In the genomic region with DNA sequence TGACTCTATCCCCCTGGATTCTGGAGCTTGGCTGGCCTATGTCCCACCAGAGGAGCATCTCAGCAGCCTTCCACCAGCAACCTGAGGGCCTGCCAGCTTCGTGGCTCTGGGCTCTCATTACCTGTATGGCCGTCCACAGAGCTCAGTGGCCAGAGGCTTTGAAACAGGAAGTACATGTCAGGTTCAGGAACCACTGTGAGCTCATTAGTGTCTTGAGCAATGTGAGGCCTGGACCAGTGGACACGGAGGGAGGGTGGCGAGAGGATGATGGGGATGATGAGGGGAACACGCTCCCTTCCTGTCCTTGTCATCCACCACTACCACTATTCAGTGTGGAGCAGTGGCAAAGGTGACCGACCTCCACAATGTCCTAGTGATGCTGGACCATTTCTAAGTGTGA, we compare ENCODE assay signal across 21 mouse cellular contexts. TPM values are rescaled to one million over a fixed set of nuclear protein-coding genes. Genes with fewer than 3 reads are reported as not detected.
DNase-seq lines count a peak whose midpoint lies in the region; ATAC-seq and TF ChIP-seq lines count a peak whose summit lies in the region.
"Had no signal": no experiment of that assay in that cellular context is flagged by ENCODE, and none has a peak within 500 bp of the region (broad histone marks: within the 10 kb centered on the region; RNA-seq: fewer than 3 reads in every experiment).

No protein-coding gene starts in this region.

- TF ChIP-seq CTCF in thymus, adult 2 months (IDR thresholded peaks at IDR 0.05; ENCODE audit: borderline replicate concordance, control insufficient read depth, extremely low read depth, insufficient read depth, low read length, poor library complexity) = no peak
- TF ChIP-seq CTCF in small intestine, adult 2 months (IDR thresholded peaks at IDR 0.05; ENCODE audit: extremely low read depth, insufficient read length, insufficient replicate concordance, low read depth, low read length) = no peak

- H3K9me3 ChIP-seq in megakaryocyte, embryonic 14.5 days = no peaks in the 10 kb centered on the region
- no peaks in the 10 kb centered on the region for H3K9me3 ChIP-seq in hindbrain, embryonic 13.5 days
- no peaks in the 10 kb centered on the region for H3K9me3 ChIP-seq in forebrain, embryonic 12.5 days
- H3K9me3 ChIP-seq: embryonic facial prominence, embryonic 13.5 days; forebrain, embryonic 13.5 days; heart, embryonic 12.5 days had no signal

- DNase-seq in thymus, postnatal 4 days = peak; percentile 16
- DNase-seq in thymus, adult 2 months = no peak
- no peak for DNase-seq in adipocyte (ENCODE audit: low spot score)
- DNase-seq: gastrocnemius, postnatal 14 days; heart, postnatal 36 days had no signal

- H3K36me3 ChIP-seq in thymus, adult 2 months (ENCODE audit: control insufficient read depth, insufficient read depth, low read length) = no peaks in the 10 kb centered on the region
- peaks cover 86% of the 10 kb centered on the region for H3K36me3 ChIP-seq in megakaryocyte, embryonic 14.5 days (replicated peaks; ENCODE audit: low read length)
- H3K36me3 ChIP-seq in small intestine, adult 2 months (ENCODE audit: control insufficient read depth, insufficient read depth, low read length) = no peaks in the 10 kb centered on the region
- H3K36me3 ChIP-seq in hindbrain, embryonic 13.5 days = no peaks in the 10 kb centered on the region
- H3K36me3 ChIP-seq in forebrain, embryonic 12.5 days (replicated peaks) = no peaks in the 10 kb centered on the region
- H3K36me3 ChIP-seq: embryonic facial prominence, embryonic 13.5 days; G1E; heart, embryonic 12.5 days had no signal

- peaks cover 55% of the 10 kb centered on the region for H3K4me1 ChIP-seq in thymus, adult 2 months (replicated peaks; ENCODE audit: control insufficient read depth, insufficient read depth, low read length)
- peaks cover 99% of the 10 kb centered on the region for H3K4me1 ChIP-seq in megakaryocyte, embryonic 14.5 days
- H3K4me1 ChIP-seq in small intestine, adult 2 months (ENCODE audit: control insufficient read depth, insufficient read depth, insufficient read length, low read length) = peaks cover 2% of the 10 kb centered on the region; the same call in 1 of the 2 replicates
- H3K4me1 ChIP-seq in hindbrain, embryonic 13.5 days (replicated peaks) = peaks cover 4% of the 10 kb centered on the region; the same call in 1 of the 2 replicates
- peaks cover 5% of the 10 kb centered on the region for H3K4me1 ChIP-seq in forebrain, embryonic 12.5 days

- H3K4me3 ChIP-seq in thymus, adult 2 months (ENCODE audit: control insufficient read depth, insufficient read depth, low read length) = no peak overlapping the region
- H3K4me3 ChIP-seq in megakaryocyte, embryonic 14.5 days (replicated peaks) = peak overlapping the region; percentile 54
- H3K4me3 ChIP-seq in small intestine, adult 2 months (ENCODE audit: low read depth, low read length) = no peak overlapping the region
- no peak overlapping the region for H3K4me3 ChIP-seq in hindbrain, embryonic 13.5 days
- H3K4me3 ChIP-seq in forebrain, embryonic 12.5 days (replicated peaks) = no peak overlapping the region
- H3K4me3 ChIP-seq: embryonic facial prominence, embryonic 13.5 days; forebrain, embryonic 13.5 days; heart, embryonic 12.5 days had no signal

- peak; percentile 52 for ATAC-seq in granulocyte monocyte progenitor cell, adult 5-6 weeks (replicated peaks; ENCODE audit: poor library complexity, severe bottlenecking)
- ATAC-seq in hindbrain, embryonic 13.5 days (ENCODE audit: low FRiP score) = no peak
- no peak for ATAC-seq in forebrain, embryonic 12.5 days (ENCODE audit: low FRiP score)
- ATAC-seq: forebrain, embryonic 13.5 days; inflammation-experienced regulatory T-cells, adult 6 months had no signal

- TF ChIP-seq POLR2A in thymus, adult 2 months (IDR thresholded peaks at IDR 0.05; ENCODE audit: control insufficient read depth, extremely low read depth, insufficient read depth, low read length, poor library complexity) = no peak
- TF ChIP-seq POLR2A in small intestine, adult 2 months (IDR thresholded peaks at IDR 0.05; ENCODE audit: low read depth, low read length) = no peak

- no peak overlapping the region for H3K27ac ChIP-seq in thymus, adult 2 months (ENCODE audit: control insufficient read depth, insufficient read depth, low read length)
- H3K27ac ChIP-seq in small intestine, adult 2 months (ENCODE audit: insufficient read depth, low read depth, low read length) = peak overlapping the region; percentile 28; the same call in 1 of the 2 replicates
- no peak overlapping the region for H3K27ac ChIP-seq in hindbrain, embryonic 13.5 days
- H3K27ac ChIP-seq in forebrain, embryonic 12.5 days = no peak overlapping the region
- H3K27ac ChIP-seq: embryonic facial prominence, embryonic 13.5 days; forebrain, embryonic 13.5 days had no signal

- H3K4me2 ChIP-seq in hindbrain, embryonic 13.5 days = no peak overlapping the region
- no peak overlapping the region for H3K4me2 ChIP-seq in forebrain, embryonic 12.5 days
- H3K4me2 ChIP-seq: embryonic facial prominence, embryonic 13.5 days; forebrain, embryonic 13.5 days; heart, embryonic 12.5 days had no signal

- H3K27me3 ChIP-seq in thymus, adult 2 months (ENCODE audit: control insufficient read depth, insufficient read depth, low read length) = no peaks in the 10 kb centered on the region
- no peaks in the 10 kb centered on the region for H3K27me3 ChIP-seq in megakaryocyte, embryonic 14.5 days (replicated peaks)
- no peaks in the 10 kb centered on the region for H3K27me3 ChIP-seq in small intestine, adult 2 months (ENCODE audit: control insufficient read depth, insufficient read depth, low read length)
- H3K27me3 ChIP-seq in hindbrain, embryonic 13.5 days = no peaks in the 10 kb centered on the region
- H3K27me3 ChIP-seq in forebrain, embryonic 12.5 days = no peaks in the 10 kb centered on the region
- H3K27me3 ChIP-seq: embryonic facial prominence, embryonic 13.5 days; forebrain, embryonic 13.5 days; heart, embryonic 12.5 days had no signal

- 87% methylated on average over 6 of the region's 6 CpGs for WGBS in thymus, adult 2 months
- 72% methylated on average over 6 of the region's 6 CpGs for WGBS in small intestine, adult 2 months
- 86% methylated on average over 6 of the region's 6 CpGs for WGBS in hindbrain, embryonic 13.5 days
- 91% methylated on average over 6 of the region's 6 CpGs for WGBS in forebrain, embryonic 12.5 days

- no peak overlapping the region for H3K9ac ChIP-seq in hindbrain, embryonic 13.5 days
- H3K9ac ChIP-seq in forebrain, embryonic 12.5 days = no peak overlapping the region
- H3K9ac ChIP-seq: embryonic facial prominence, embryonic 13.5 days; forebrain, embryonic 13.5 days; forebrain, postnatal 0 days; heart, embryonic 12.5 days had no signal

RNA-seq across cellular contexts. Expression of gene Vsir, which starts 22.8 kb away (rescaled TPM):
- 162 and 166 TPM in 2 replicates for polyA plus RNA-seq in thymus, adult 2 months (2012; rRNA removed)
- total RNA-seq in granulocyte monocyte progenitor cell, adult 5-6 weeks (2014; fragmentation: Nextera tagmentation) = 45.9 and 57.9 TPM in 2 replicates
- total RNA-seq in granulocyte monocyte progenitor cell, adult 5-6 weeks (2017) = 108 and 143 TPM in 2 replicates
- 29.9 and 107 TPM in 2 replicates for polyA plus RNA-seq in megakaryocyte, embryonic 14.5 days (2012; ENCODE audit: insufficient read depth, low replicate concordance)
- 21.3 and 25.6 TPM in 2 replicates for polyA plus RNA-seq in small intestine, adult 2 months (2012; rRNA removed)
- 2.2 and 2.3 TPM in 2 replicates for polyA plus RNA-seq in hindbrain, embryonic 13.5 days (2015; fragmentation: Nextera tagmentation; extraction: Ambion mirVana)
- 1.00 and 1.3 TPM in 2 replicates for polyA plus RNA-seq in forebrain, embryonic 12.5 days (2016; fragmentation: Nextera tagmentation; extraction: Ambion mirVana)

RNA-seq across cellular contexts. Expression of gene Gm17455, which starts 30.1 kb away (rescaled TPM):
- polyA plus RNA-seq in thymus, adult 2 months (2012; rRNA removed) = 1.1 and 2.3 TPM in 2 replicates
- not detected in 2 replicates for total RNA-seq in granulocyte monocyte progenitor cell, adult 5-6 weeks (2014; fragmentation: Nextera tagmentation)
- total RNA-seq in granulocyte monocyte progenitor cell, adult 5-6 weeks (2017) = not detected in 2 replicates
- 0.44 TPM in 1 of 2 replicates, not detected in the other for polyA plus RNA-seq in megakaryocyte, embryonic 14.5 days (2012; ENCODE audit: insufficient read depth, low replicate concordance)
- polyA plus RNA-seq in small intestine, adult 2 months (2012; rRNA removed) = 0.41 and 0.51 TPM in 2 replicates
- polyA plus RNA-seq in hindbrain, embryonic 13.5 days (2015; fragmentation: Nextera tagmentation; extraction: Ambion mirVana) = 9.3 and 13.2 TPM in 2 replicates
- 1.9 and 2.7 TPM in 2 replicates for polyA plus RNA-seq in forebrain, embryonic 12.5 days (2016; fragmentation: Nextera tagmentation; extraction: Ambion mirVana)
- total RNA-seq: adrenal gland, postnatal 10 days; adrenal gland, postnatal 4 days; common myeloid progenitor, adult 5-6 weeks; G1E; gastrocnemius, adult 18-20 months; heart, adult 8-10 months; heart, postnatal 36 days had no signal
- polyA plus RNA-seq: G1E had no signal
